Mouse (Mus musculus): ENCODE results near the gene Col4a1. TPM values are rescaled to one million over a fixed set of nuclear protein-coding genes. Genes with fewer than 3 reads are reported as not detected.

Gene Col4a1
- polyA plus RNA-seq, 1 experiment from 2014 or later = 123 TPM

DNA sequence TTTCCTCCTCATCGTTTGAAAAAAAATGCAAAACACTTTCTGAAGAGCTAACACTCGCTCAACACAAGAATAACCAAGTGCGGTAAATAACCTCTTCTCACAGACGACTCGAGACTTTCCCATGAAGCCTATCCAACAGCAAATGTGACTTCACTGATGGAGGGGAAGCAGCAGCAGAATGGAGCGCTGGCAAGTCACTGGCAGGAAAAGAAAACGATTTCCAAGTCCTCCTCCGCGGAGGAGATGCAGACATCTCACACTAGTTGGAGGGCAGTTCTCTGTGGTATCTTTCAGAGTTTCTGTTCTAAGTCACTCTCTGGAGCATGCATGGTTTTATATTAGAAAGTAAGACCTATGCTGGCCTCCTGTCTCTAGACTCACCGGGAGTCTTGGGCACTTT lies 59.6 kb downstream of the Col4a1 start:
- 92% methylated on average over 10 of the region's 10 CpGs for WGBS
- no peak overlapping the region for H3K9ac ChIP-seq (replicated peaks; ENCODE audit: low read length)
- no peaks in the 10 kb centered on the region for H3K36me3 ChIP-seq (ENCODE audit: control insufficient read depth, insufficient read depth, low read length)
- no peaks in the 10 kb centered on the region for H3K4me1 ChIP-seq (ENCODE audit: control insufficient read depth, insufficient read depth, low read length)
- ATAC-seq (ENCODE audit: low FRiP score, low TSS enrichment) (no peak), DNase-seq (no peak)
- no peak overlapping the region for H3K4me2 ChIP-seq (ENCODE audit: low read length)
- no peak overlapping the region for H3K27ac ChIP-seq (replicated peaks; ENCODE audit: low read depth, low read length)
- H3K9me3 ChIP-seq (ENCODE audit: control insufficient read depth, low read length) = no peaks in the 10 kb centered on the region
- no peaks in the 10 kb centered on the region for H3K27me3 ChIP-seq (ENCODE audit: control insufficient read depth, insufficient read depth, low read length)
- no peak overlapping the region for H3K4me3 ChIP-seq (replicated peaks; ENCODE audit: low read depth, low read length)

DNA sequence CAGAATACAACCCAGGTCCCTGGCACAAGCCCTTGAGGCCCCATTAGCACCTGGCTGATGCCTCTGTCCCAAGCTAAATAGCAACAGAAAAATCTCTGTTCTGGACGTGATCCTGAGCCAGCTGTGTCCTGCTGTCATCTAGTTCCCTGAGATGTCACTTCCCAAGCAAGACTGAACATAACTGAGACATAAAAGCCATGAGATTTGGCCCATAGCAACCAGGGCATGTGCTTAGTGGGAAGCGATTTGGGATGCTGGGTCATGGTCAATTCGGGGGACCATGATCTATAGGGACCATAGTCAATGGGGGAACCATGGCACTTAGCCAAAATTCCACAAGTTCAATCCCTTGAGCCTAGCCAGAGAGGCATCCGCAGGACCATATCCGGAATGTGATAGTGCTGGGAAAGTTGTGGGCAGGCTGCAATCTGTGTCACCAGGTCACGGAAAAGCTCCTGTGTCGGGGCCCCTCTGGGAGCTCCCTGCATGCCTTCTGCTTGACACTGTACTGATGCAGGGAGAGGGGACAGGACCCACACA lies 60.3 kb downstream of the Col4a1 start:
- Histone ChIP-seq H3K4me2 (ENCODE audit: low read length) (no peak overlapping the region), H3K27me3 (ENCODE audit: control insufficient read depth, insufficient read depth, low read length) (no peaks in the 10 kb centered on the region), H3K9ac (replicated peaks; ENCODE audit: low read length) (no peak overlapping the region), H3K36me3 (ENCODE audit: control insufficient read depth, insufficient read depth, low read length) (no peaks in the 10 kb centered on the region), H3K9me3 (ENCODE audit: control insufficient read depth, low read length) (no peaks in the 10 kb centered on the region), H3K27ac (replicated peaks; ENCODE audit: low read depth, low read length) (no peak overlapping the region), H3K4me3 (replicated peaks; ENCODE audit: low read depth, low read length) (no peak overlapping the region), H3K4me1 (ENCODE audit: control insufficient read depth, insufficient read depth, low read length) (no peaks in the 10 kb centered on the region)
- DNase-seq (no peak), ATAC-seq (ENCODE audit: low FRiP score, low TSS enrichment) (no peak)
- 76% methylated on average over 7 of the region's 7 CpGs for WGBS

DNA sequence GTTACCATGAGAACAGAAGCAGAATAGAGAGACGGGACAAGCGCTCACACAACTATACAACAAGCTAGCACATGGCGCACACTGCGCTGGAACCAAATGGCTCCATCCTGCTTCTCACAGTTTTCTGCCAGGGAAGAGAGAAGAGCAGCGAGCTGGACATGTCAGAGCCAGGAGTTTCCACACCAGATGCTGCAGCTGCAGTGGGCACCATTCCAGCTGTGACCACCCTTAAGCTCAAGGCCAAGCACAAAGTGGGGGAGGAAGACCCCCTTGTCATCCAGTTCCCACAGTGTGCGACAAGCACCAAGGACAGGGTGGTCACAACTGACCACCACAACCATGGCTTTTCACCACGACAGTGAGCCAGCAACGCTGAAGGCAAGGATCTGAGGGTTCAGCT lies 62.5 kb downstream of the Col4a1 start:
- no peaks in the 10 kb centered on the region for H3K9me3 ChIP-seq (ENCODE audit: control insufficient read depth, low read length)
- H3K27ac ChIP-seq (replicated peaks; ENCODE audit: low read depth, low read length) = no peak overlapping the region
- H3K4me2 ChIP-seq (ENCODE audit: low read length) = no peak overlapping the region
- no peaks in the 10 kb centered on the region for H3K4me1 ChIP-seq (ENCODE audit: control insufficient read depth, insufficient read depth, low read length)
- H3K27me3 ChIP-seq (ENCODE audit: control insufficient read depth, insufficient read depth, low read length) = no peaks in the 10 kb centered on the region
- DNase-seq = no peak
- H3K36me3 ChIP-seq (ENCODE audit: control insufficient read depth, insufficient read depth, low read length) = no peaks in the 10 kb centered on the region
- no peak overlapping the region for H3K9ac ChIP-seq (replicated peaks; ENCODE audit: low read length)
- no peak for ATAC-seq (ENCODE audit: low FRiP score, low TSS enrichment)
- no peak overlapping the region for H3K4me3 ChIP-seq (replicated peaks; ENCODE audit: low read depth, low read length)
- 82% methylated on average over 8 of the region's 8 CpGs for WGBS

DNA sequence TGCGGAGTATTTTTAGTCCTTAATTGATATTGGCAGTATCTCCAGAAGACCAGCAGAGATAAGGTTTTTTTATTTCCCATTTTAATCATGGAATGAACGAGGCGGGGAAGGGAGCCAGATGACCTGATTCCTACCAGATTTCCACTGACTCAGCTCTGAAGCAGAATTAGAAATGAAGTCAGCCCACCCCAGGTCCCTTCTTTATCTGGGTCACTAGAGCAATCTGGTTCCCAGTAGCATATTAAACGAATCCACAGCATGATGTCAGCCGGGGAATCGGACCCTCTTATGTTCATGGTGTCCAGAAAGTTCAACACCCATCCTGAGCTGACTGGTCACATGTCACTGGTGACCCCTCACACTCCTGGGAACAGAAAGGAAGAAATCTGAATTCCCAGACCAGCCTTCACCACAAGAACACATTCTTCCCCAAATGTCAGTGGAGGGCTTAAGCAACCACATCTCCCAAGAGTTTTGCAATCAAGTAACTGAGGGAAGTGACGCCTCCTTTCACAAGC lies 63.0 kb downstream of the Col4a1 start:
- H3K9me3 ChIP-seq (ENCODE audit: control insufficient read depth, low read length) = no peaks in the 10 kb centered on the region
- no peak overlapping the region for H3K4me3 ChIP-seq (replicated peaks; ENCODE audit: low read depth, low read length)
- no peaks in the 10 kb centered on the region for H3K4me1 ChIP-seq (ENCODE audit: control insufficient read depth, insufficient read depth, low read length)
- no peak overlapping the region for H3K9ac ChIP-seq (replicated peaks; ENCODE audit: low read length)
- H3K4me2 ChIP-seq (ENCODE audit: low read length) = no peak overlapping the region
- H3K36me3 ChIP-seq (ENCODE audit: control insufficient read depth, insufficient read depth, low read length) = no peaks in the 10 kb centered on the region
- DNase-seq (no peak), ATAC-seq (ENCODE audit: low FRiP score, low TSS enrichment) (no peak)
- WGBS = 77% methylated on average over 7 of the region's 7 CpGs
- H3K27ac ChIP-seq (replicated peaks; ENCODE audit: low read depth, low read length) = no peak overlapping the region
- no peaks in the 10 kb centered on the region for H3K27me3 ChIP-seq (ENCODE audit: control insufficient read depth, insufficient read depth, low read length)

DNA sequence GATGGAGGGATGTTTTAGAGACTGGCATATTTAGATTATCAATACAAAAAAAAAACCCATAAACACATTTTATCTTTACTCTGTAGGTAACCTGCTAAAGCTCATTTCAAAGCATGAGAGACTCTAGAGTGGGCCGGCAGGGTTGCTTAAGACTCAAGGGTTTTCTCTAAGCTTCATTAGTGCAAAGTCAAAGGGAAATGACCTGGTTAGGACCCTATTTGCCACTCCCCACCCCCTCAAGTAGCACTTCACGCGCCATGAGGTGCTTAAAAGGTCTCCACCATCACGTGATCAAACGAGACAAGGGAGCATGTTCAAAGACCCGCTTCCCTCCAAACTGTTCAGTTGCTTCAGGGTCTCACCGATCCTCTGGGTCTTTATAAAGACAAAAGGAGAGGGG lies 63.9 kb downstream of the Col4a1 start:
- 62% methylated on average over 7 of the region's 7 CpGs for WGBS
- no peak for DNase-seq
- H3K36me3 ChIP-seq (ENCODE audit: control insufficient read depth, insufficient read depth, low read length) = no peaks in the 10 kb centered on the region
- no peak overlapping the region for H3K9ac ChIP-seq (replicated peaks; ENCODE audit: low read length)
- H3K4me2 ChIP-seq (ENCODE audit: low read length) = no peak overlapping the region
- no peak for ATAC-seq (ENCODE audit: low FRiP score, low TSS enrichment)
- H3K27me3 ChIP-seq (ENCODE audit: control insufficient read depth, insufficient read depth, low read length) = no peaks in the 10 kb centered on the region
- no peak overlapping the region for H3K27ac ChIP-seq (replicated peaks; ENCODE audit: low read depth, low read length)
- no peak overlapping the region for H3K4me3 ChIP-seq (replicated peaks; ENCODE audit: low read depth, low read length)
- no peaks in the 10 kb centered on the region for H3K4me1 ChIP-seq (ENCODE audit: control insufficient read depth, insufficient read depth, low read length)
- no peaks in the 10 kb centered on the region for H3K9me3 ChIP-seq (ENCODE audit: control insufficient read depth, low read length)

DNA sequence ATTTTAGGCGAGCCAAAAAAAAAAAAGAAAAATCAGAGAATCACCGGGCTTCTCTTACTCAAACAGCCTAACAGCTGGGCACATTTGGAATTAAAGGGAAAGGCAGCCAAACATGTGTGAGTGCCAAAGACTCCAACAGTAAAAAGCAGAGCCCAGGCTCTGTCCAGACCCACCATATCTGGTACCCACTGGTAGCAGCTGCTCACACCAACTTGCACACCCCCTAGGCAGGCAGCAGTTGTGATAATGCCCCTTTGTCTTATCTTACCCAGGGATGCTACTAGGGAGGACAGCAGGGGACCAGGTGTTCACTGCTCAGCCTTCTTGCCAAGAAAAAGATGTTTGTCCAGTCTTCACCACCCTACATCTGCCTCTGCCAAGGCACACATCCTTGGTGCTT lies 71.1 kb downstream of the Col4a1 start:
- Histone ChIP-seq H3K9ac (replicated peaks; ENCODE audit: low read length) (no peak overlapping the region), H3K4me1 (ENCODE audit: control insufficient read depth, insufficient read depth, low read length) (no peaks in the 10 kb centered on the region), H3K4me2 (ENCODE audit: low read length) (no peak overlapping the region), H3K27ac (replicated peaks; ENCODE audit: low read depth, low read length) (no peak overlapping the region), H3K27me3 (ENCODE audit: control insufficient read depth, insufficient read depth, low read length) (no peaks in the 10 kb centered on the region), H3K4me3 (replicated peaks; ENCODE audit: low read depth, low read length) (no peak overlapping the region), H3K9me3 (ENCODE audit: control insufficient read depth, low read length) (no peaks in the 10 kb centered on the region), H3K36me3 (ENCODE audit: control insufficient read depth, insufficient read depth, low read length) (no peaks in the 10 kb centered on the region)
- ATAC-seq (ENCODE audit: low FRiP score, low TSS enrichment) = no peak
- WGBS = 73% methylated on average over 2 of the region's 2 CpGs
- no peak for DNase-seq

DNA sequence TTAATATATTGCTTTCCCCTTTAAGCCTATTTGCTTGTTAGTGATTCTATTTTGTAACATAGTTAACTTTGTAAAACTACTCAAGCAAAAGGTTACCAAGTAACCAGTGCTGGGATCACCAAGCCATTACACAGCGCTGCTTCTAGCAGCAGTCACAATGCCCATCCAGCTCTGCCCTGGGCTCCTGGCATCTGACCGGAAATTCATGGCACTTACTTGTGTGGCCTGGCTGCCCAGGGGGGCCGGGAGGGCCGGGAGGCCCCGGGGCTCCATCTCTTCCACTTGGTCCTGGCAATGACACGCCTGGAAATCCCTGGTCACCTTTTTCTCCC lies 77.8 kb downstream of the Col4a1 start:
- Histone ChIP-seq H3K36me3 (ENCODE audit: control insufficient read depth, insufficient read depth, low read length) (no peaks in the 10 kb centered on the region), H3K27ac (replicated peaks; ENCODE audit: low read depth, low read length) (no peak overlapping the region), H3K4me2 (ENCODE audit: low read length) (no peak overlapping the region), H3K4me1 (ENCODE audit: control insufficient read depth, insufficient read depth, low read length) (no peaks in the 10 kb centered on the region), H3K4me3 (replicated peaks; ENCODE audit: low read depth, low read length) (no peak overlapping the region), H3K9me3 (ENCODE audit: control insufficient read depth, low read length) (no peaks in the 10 kb centered on the region), H3K9ac (replicated peaks; ENCODE audit: low read length) (no peak overlapping the region), H3K27me3 (ENCODE audit: control insufficient read depth, insufficient read depth, low read length) (no peaks in the 10 kb centered on the region)
- WGBS = 85% methylated on average over 6 of the region's 6 CpGs
- ATAC-seq (ENCODE audit: low FRiP score, low TSS enrichment) (no peak), DNase-seq (no peak)

DNA sequence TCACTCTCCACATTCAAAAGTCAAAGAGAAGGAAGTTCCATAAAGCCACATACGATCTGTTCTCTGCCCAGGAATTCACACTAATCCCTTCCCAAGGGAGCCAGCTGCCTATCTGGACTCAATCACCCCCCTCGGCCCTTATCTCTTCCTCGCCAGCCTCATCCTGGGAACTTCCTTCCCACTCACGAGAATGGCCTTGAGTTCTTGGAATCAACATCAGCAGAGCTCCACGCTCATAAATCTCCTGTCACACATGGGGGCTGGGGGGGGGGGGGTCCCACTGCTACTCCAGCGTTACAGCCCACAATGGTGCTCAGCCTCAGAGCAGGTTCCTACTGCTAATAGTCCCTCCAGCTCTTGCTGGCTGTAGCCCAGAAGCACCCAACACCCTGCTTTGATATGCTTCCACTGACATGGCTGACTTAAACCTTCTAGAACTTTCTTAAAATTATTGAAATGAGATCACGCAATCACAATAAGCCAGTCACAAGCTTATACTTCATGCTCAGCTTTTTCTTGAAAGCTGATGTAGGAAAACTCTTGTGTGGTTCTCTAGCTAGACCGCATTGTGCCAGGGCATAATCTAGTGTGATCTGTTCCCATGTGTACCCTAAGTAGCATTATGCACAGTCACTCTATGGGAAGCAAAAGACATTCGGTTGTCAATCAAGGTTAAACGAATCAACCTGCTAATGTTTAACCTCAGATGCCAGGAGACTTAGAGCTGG lies 78.3 kb downstream of the Col4a1 start:
- Histone ChIP-seq H3K4me2 (ENCODE audit: low read length) (no peak overlapping the region), H3K9me3 (ENCODE audit: control insufficient read depth, low read length) (no peaks in the 10 kb centered on the region), H3K27ac (replicated peaks; ENCODE audit: low read depth, low read length) (no peak overlapping the region), H3K4me1 (ENCODE audit: control insufficient read depth, insufficient read depth, low read length) (no peaks in the 10 kb centered on the region), H3K27me3 (ENCODE audit: control insufficient read depth, insufficient read depth, low read length) (no peaks in the 10 kb centered on the region), H3K9ac (replicated peaks; ENCODE audit: low read length) (no peak overlapping the region), H3K36me3 (ENCODE audit: control insufficient read depth, insufficient read depth, low read length) (no peaks in the 10 kb centered on the region), H3K4me3 (replicated peaks; ENCODE audit: low read depth, low read length) (no peak overlapping the region)
- ATAC-seq (ENCODE audit: low FRiP score, low TSS enrichment) (no peak), DNase-seq (no peak)
- WGBS = 63% methylated on average over 10 of the region's 10 CpGs

DNA sequence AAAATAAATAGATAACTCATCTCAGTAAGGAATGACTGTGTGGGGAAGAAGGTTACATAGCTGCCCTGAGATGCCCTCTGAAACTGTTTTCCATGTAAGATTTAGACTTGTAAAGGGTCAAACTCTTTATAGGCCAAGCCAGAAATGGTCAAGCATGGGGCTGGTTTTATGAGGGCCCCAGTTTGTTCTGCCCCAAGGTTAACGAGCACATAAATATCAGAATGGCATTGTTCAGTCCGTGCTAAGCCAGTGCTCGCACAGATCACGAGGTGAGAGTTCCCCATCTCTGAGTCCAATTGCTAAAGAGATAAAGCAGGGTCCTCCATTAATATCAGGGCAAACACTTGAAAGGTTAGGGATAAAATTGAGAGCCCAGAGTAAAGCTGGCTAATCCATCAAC lies 79.6 kb downstream of the Col4a1 start:
- Histone ChIP-seq H3K4me2 (ENCODE audit: low read length) (no peak overlapping the region), H3K27me3 (ENCODE audit: control insufficient read depth, insufficient read depth, low read length) (no peaks in the 10 kb centered on the region), H3K4me3 (replicated peaks; ENCODE audit: low read depth, low read length) (no peak overlapping the region), H3K9me3 (ENCODE audit: control insufficient read depth, low read length) (no peaks in the 10 kb centered on the region), H3K9ac (replicated peaks; ENCODE audit: low read length) (no peak overlapping the region), H3K36me3 (ENCODE audit: control insufficient read depth, insufficient read depth, low read length) (no peaks in the 10 kb centered on the region), H3K27ac (replicated peaks; ENCODE audit: low read depth, low read length) (no peak overlapping the region), H3K4me1 (ENCODE audit: control insufficient read depth, insufficient read depth, low read length) (no peaks in the 10 kb centered on the region)
- DNase-seq = no peak
- 85% methylated on average over 4 of the region's 4 CpGs for WGBS
- no peak for ATAC-seq (ENCODE audit: low FRiP score, low TSS enrichment)
